Mouse (Mus musculus) kidney, adult 9 months (tissue): ENCODE data around the gene Eif3c.

Source experiments
- DNase-seq: peaks from one replicate; pipeline ENCODE4 v3.0.0; 2022

Eif3c gene

GRCm38 (mm10) chr7:126545631-126546030, 20.6 kb downstream of the Eif3c start:
- DNase-seq = no peak

- no peak for DNase-seq
Observed at GRCm38 (mm10) chr7:126541661-126542060, 24.6 kb downstream of the Eif3c start.

DNA sequence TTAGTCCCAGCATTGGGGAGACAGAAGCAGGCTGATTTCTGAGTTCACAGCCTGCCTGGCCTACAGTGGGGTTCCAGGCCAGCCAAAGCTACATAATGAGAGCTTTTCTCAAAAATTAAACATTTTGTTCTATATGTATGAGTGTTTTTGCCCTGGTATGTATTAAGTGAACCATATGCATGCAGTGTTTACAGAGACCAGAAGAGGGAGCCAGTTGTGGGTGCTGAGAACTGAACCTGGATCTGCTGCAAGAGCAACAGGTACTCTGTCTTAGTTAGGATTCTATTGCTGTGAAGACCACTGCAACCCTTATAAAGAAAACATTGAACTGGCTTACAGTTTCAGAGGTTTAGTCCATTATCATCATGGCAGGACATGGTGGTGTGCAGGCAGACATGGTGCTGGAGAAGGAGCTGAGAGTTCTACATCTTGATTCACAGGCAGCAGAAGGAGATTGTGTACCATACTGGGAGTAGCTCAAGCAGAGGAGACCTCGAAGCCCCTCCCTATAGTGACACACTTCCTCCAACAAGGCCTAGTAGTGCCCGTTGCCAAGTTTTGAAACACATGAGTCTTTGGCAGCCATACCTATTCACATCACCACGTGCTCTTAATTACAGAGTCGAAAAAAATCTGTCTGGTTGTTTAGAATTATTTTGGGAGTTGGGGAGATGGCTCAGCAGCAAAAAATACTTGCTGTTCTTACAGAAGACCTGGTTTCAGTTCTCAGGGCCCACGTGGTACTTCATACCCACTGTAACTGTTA, 28.2 kb downstream of the Eif3c start:
- DNase-seq = peak; percentile 38

DNA sequence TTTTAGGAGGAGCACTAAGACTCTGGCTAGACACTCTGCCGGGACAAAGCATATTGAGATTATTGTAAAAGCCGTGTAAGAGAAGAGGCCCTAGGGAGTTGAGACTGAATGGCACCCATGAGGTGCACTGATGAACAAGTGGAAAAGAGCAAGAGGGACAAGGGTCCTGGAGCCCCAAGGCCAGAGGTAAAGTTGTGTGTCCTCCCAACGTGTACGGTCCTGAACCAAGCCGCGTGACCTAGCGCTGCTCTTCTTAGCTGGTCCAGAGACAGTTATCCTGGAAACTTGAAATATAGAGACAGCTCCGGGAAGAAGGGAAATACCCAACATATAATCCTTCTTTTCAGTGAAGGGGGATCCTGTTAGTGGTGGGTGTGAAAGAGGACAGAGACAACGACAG, 29.7 kb downstream of the Eif3c start:
- no peak for DNase-seq

- no peak for DNase-seq
Observed at GRCm38 (mm10) chr7:126535766-126536165, 30.4 kb downstream of the Eif3c start.

DNA sequence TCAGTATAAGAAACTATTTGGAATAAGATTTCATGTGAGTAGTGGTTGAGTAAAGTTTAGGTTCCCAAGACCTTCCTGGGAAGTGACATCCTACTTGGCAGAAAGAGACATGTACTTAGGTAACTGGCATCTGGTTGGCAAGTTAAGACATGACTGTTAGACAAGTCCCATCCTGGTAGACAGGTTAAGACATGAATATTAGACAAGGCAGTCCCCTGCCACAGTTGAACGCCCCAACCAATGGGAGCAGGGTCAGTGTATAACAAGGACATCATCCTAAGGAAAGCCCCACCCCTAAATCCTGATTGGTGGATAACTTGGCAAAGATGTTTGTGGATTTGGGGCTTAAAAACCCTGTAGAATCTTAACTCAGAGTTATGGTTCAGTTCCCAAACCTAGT, 32.8 kb downstream of the Eif3c start:
- no peak for DNase-seq

- peak; percentile 62 for DNase-seq
Observed at GRCm38 (mm10) chr7:126528166-126528577, 38.0 kb downstream of the Eif3c start.

DNA sequence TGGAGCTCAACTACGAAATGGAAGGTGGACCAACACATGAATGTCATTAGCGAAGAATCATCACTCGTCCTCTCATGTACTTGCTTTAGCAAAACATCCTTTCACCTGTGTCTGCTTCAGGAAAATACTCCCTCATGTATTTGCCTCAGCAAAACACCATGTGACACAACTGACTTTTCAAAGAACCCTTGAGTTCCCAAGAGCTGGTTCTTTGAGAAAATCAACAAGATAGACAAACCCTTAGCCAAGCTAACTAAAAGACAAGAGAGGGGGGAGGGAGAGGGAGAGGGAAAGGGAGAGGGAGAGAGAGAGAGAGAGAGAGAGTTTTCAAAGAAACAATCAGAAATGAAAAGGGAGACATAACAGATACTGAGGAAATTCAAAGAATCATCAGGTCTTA, 42.9 kb downstream of the Eif3c start:
- no peak for DNase-seq

DNA sequence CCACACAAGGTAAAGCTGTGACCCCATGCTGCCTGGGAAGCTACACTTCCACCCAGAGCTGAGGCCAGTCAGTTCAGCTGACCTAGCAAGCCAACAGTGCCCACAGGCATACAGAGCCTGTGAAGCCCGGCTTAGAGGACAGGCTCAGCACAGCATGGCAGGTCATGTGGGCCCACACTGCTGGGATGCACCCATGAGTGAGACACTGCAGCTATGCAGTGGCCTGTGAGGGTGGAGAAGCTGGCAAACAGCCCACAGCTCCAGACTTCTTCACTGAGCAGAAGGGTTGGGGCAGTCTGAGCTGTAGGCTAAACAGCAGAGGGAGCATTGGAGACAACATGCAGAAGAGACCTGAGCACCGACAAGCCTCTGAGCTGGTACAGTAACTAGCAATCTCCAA, 46.7 kb downstream of the Eif3c start:
- DNase-seq = no peak

- DNase-seq = no peak
Observed at GRCm38 (mm10) chr7:126518261-126518941, 47.8 kb downstream of the Eif3c start.

DNA sequence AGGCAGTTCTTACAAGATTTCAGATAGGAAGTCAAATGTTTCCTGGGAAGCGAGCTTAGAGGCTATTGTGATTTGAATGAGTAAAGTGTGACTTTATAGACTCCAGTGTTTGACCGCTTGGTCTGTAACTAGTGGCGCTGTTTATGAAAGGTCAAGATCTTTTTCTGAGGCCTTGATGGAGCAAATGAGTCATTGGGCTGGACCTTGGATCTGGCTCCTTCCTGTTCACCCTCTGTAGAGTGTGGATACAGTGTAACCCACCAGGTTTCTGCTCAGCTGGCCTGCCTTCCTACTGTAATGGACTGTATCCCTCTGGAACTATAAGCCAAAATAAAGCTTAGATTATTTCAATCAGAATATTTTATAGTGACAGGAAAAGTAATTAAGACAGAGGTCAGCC, 54.9 kb downstream of the Eif3c start:
- DNase-seq = no peak

- no peak for DNase-seq
Observed at GRCm38 (mm10) chr7:126507126-126507778, 59.0 kb downstream of the Eif3c start.

DNA sequence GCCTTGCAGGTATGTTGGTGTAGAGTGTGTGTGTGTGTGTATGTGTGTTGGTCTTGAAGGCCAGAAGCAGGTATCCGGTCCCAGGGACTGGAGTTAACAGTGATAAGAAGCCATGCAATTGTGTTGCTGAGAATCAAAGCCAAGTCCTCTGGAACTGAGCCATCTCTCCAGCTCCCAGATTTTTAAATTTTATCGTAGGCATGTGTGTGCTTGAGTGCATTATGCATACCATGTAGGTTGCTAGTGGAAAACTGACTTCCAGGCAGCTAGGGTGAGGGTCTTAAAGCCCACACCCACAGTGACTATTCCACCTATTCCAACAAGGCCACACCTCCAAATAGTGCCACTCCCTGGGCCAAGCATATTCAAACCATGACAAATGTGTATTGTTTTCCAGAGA, 61.3 kb downstream of the Eif3c start:
- no peak for DNase-seq

- peak; percentile 99 for DNase-seq
Observed at GRCm38 (mm10) chr7:126503273-126503878, 62.8 kb downstream of the Eif3c start, which contains the start of gene Atxn2l. Gene Atxn2l (minus strand): TSS chr7:126503437.

DNA sequence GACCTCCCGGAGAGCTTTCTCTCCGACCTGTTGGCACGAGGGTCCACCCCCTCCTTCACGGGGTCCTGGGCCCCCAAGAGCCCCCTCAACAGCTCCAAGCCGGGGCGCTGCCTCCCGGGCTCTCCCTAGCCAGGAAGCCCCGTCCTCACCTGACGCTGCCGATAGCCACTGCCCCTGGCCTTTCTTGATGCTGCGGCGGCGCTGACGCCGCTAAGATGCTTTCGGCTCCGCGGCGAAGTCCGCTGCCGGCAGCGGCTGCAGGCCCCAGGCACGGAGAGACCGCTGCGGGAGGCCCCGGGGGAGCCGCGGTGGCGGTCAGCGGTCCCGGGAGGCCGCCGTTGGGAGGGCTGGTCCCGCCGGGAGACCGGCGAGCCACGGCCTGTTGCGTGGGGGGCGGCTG, 63.5 kb downstream of the Eif3c start:
- no peak for DNase-seq

DNA sequence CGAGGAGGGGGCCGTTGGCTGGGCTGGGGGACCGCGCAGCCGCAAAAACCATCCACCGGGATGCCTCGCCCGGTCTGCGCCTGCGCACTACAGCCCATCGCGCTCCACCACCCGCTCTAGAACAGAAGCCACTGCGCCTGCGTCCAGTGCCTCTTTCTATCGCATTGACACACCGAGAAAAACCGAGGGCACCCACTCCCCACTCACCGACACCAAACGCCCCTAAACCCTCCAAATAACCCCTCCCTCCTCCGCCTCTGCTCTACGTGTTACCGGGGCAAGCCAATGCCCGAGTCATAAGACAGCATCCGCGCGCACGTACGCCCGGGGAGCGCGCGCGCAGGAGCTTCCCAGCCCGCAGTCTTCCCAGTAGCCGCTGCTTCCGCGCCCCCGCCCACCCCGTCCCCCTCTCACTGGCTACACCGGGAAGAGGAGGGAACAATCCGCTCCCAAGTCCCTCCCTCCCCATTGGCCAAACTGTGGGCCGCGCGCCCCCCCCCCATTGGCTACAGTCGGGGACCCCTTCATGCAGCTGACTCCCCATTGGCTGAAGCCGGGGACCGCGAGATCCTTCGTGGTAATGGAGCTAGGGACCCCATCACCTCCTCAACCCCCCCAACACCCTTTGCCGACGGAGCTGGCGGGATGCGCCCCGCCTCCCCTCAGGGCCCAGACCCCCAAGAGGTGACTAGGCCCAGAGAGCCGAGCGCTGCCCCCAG, 64.0 kb downstream of the Eif3c start:
- peak; percentile 94 for DNase-seq

- DNase-seq = no peak
Observed at GRCm38 (mm10) chr7:126501684-126502022, 64.6 kb downstream of the Eif3c start.

- DNase-seq = no peak
Observed at GRCm38 (mm10) chr7:126499416-126499815, 66.8 kb downstream of the Eif3c start.

- no peak for DNase-seq
Observed at GRCm38 (mm10) chr7:126497966-126498365, 68.2 kb downstream of the Eif3c start.

DNA sequence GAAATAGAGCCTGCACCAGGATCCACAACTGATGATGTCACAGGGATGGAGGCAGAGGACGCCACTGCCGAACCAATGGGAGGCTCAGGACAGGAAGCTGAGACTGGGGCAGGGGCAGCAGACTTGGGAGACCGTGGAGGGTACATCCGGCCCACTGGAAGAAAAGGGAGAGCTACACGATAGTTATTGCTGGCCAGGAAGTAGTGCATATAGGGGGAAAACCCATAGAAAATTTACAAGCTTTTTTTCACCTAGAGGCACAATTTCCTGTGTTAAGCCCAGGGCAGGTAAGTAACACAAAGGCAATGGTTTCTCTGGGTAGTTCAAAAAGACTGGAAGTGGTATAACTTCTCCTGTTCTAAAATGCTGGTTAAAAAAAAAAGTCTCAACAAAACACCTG, 69.7 kb downstream of the Eif3c start:
- DNase-seq = no peak
